13 mouse cellular contexts compared by ENCODE assay signal in genomic region chr12:30561411-30561810, GRCm38 (mm10). TPM values are rescaled to one million over a fixed set of nuclear protein-coding genes. Genes with fewer than 3 reads are reported as not detected.
DNase-seq lines count a peak whose midpoint lies in the region; ATAC-seq and TF ChIP-seq lines count a peak whose summit lies in the region.
"Had no signal": no experiment of that assay in that cellular context is flagged by ENCODE, and none has a peak within 500 bp of the region (broad histone marks: within the 10 kb centered on the region; RNA-seq: fewer than 3 reads in every experiment).

No protein-coding gene starts in this region.

- no peak for TF ChIP-seq POLR2A in brain, embryonic 14.5 days (IDR thresholded peaks at IDR 0.05; ENCODE audit: borderline replicate concordance, extremely low read depth, insufficient read depth, insufficient read length, poor library complexity, severe bottlenecking)

- no peak for DNase-seq in heart, adult 8-10 months (ENCODE audit: low spot score)
- DNase-seq in lung, embryonic 14.5 days = peak; percentile 93
- no peak for DNase-seq in lung, adult 18-20 months
- DNase-seq in brain, embryonic 14.5 days (ENCODE audit: low read depth) = peak; percentile 54
- peak; percentile 3 for DNase-seq in embryonic facial prominence, embryonic 14.5 days (ENCODE audit: low spot score)
- DNase-seq in spleen, postnatal 10 days (ENCODE audit: low spot score in 2 of 2) = no peak
- DNase-seq: adrenal gland, adult 8-10 months; gastrocnemius, postnatal 14 days; thymus, adult 2 months had no signal

- TF ChIP-seq CTCF in lung, embryonic 14.5 days (IDR thresholded peaks at IDR 0.05; ENCODE audit: low read depth) = no peak
- no peak for TF ChIP-seq CTCF in brain, embryonic 14.5 days (IDR thresholded peaks at IDR 0.05; ENCODE audit: borderline replicate concordance, extremely low read depth, insufficient read depth, insufficient read length)

- no peaks in the 10 kb centered on the region for H3K36me3 ChIP-seq in heart, embryonic 15.5 days
- no peaks in the 10 kb centered on the region for H3K36me3 ChIP-seq in lung, embryonic 14.5 days (ENCODE audit: insufficient read depth)
- no peaks in the 10 kb centered on the region for H3K36me3 ChIP-seq in embryonic facial prominence, embryonic 14.5 days (ENCODE audit: control insufficient read depth, insufficient read depth, low read length)
- H3K36me3 ChIP-seq: hindbrain, embryonic 13.5 days had no signal

- no peak for ATAC-seq in heart, embryonic 15.5 days (replicated peaks; ENCODE audit: insufficient number of reproducible peaks, insufficient read depth, low FRiP score, low read depth)
- ATAC-seq in lung, embryonic 14.5 days (ENCODE audit: insufficient read depth) = peak; percentile 93
- no peak for ATAC-seq in embryonic facial prominence, embryonic 14.5 days (ENCODE audit: low read depth)

- H3K27ac ChIP-seq in heart, embryonic 15.5 days = no peak overlapping the region
- H3K27ac ChIP-seq in lung, embryonic 14.5 days (ENCODE audit: low read depth) = peak overlapping the region; percentile 58
- H3K27ac ChIP-seq in embryonic facial prominence, embryonic 14.5 days (replicated peaks; ENCODE audit: low read depth, low read length) = no peak overlapping the region
- H3K27ac ChIP-seq: hindbrain, embryonic 13.5 days; macrophage had no signal

- 22% methylated on average over 11 of the region's 11 CpGs for WGBS in heart, embryonic 15.5 days
- 7% methylated on average over 11 of the region's 11 CpGs for WGBS in lung, embryonic 14.5 days
- WGBS in embryonic facial prominence, embryonic 14.5 days = 26% methylated on average over 11 of the region's 11 CpGs

- H3K4me2 ChIP-seq in heart, embryonic 15.5 days = 0 out of 2 replicates have a peak overlapping the region, but pooled peaks have one; percentile 6
- H3K4me2 ChIP-seq in lung, embryonic 14.5 days = peak overlapping the region; percentile 18
- peak overlapping the region; percentile 3; the same call in 1 of the 2 replicates for H3K4me2 ChIP-seq in embryonic facial prominence, embryonic 14.5 days (ENCODE audit: low read depth, low read length)
- H3K4me2 ChIP-seq: hindbrain, embryonic 13.5 days had no signal

- no peak overlapping the region for H3K9ac ChIP-seq in heart, embryonic 15.5 days
- H3K9ac ChIP-seq in lung, embryonic 14.5 days = no peak overlapping the region
- no peak overlapping the region for H3K9ac ChIP-seq in embryonic facial prominence, embryonic 14.5 days (ENCODE audit: low read depth, low read length)
- H3K9ac ChIP-seq: hindbrain, embryonic 13.5 days had no signal

- no peaks in the 10 kb centered on the region for H3K27me3 ChIP-seq in heart, embryonic 15.5 days
- H3K27me3 ChIP-seq in lung, embryonic 14.5 days (ENCODE audit: insufficient read depth, low read length) = no peaks in the 10 kb centered on the region
- H3K27me3 ChIP-seq in embryonic facial prominence, embryonic 14.5 days (replicated peaks; ENCODE audit: control insufficient read depth, insufficient read depth, low read length) = no peaks in the 10 kb centered on the region
- H3K27me3 ChIP-seq: CH12.LX; hindbrain, embryonic 13.5 days had no signal

- H3K4me1 ChIP-seq in heart, embryonic 15.5 days (replicated peaks) = no peaks in the 10 kb centered on the region
- no peaks in the 10 kb centered on the region for H3K4me1 ChIP-seq in lung, embryonic 14.5 days (ENCODE audit: insufficient read depth)
- H3K4me1 ChIP-seq in embryonic facial prominence, embryonic 14.5 days (ENCODE audit: control insufficient read depth, insufficient read depth, low read length) = no peaks in the 10 kb centered on the region

- no peak overlapping the region for H3K4me3 ChIP-seq in heart, embryonic 15.5 days
- H3K4me3 ChIP-seq in lung, embryonic 14.5 days (ENCODE audit: low read depth, low read length) = no peak overlapping the region
- H3K4me3 ChIP-seq in embryonic facial prominence, embryonic 14.5 days (ENCODE audit: low read depth, low read length) = no peak overlapping the region
- H3K4me3 ChIP-seq: hindbrain, embryonic 13.5 days had no signal

- H3K9me3 ChIP-seq in heart, embryonic 15.5 days (replicated peaks) = no peaks in the 10 kb centered on the region
- no peaks in the 10 kb centered on the region for H3K9me3 ChIP-seq in lung, embryonic 14.5 days (ENCODE audit: low read depth, low read length)
- H3K9me3 ChIP-seq in embryonic facial prominence, embryonic 14.5 days (ENCODE audit: control insufficient read depth, low read length) = no peaks in the 10 kb centered on the region
- H3K9me3 ChIP-seq: hindbrain, embryonic 13.5 days had no signal

RNA-seq across cellular contexts. Expression of gene Tmem18, which starts 22.8 kb away (rescaled TPM):
- 12.8 and 16.7 TPM in 2 replicates for polyA plus RNA-seq in heart, embryonic 15.5 days (2015; fragmentation: Nextera tagmentation; extraction: Ambion mirVana)
- total RNA-seq in heart, adult 8-10 months (2022) = 10 to 100 TPM in 1 of 4 experiments, 1 to 10 TPM in 3; 7.9 to 10.3 (median 9.4) TPM
- polyA plus RNA-seq in lung, embryonic 14.5 days (2014; fragmentation: Nextera tagmentation; extraction: Ambion mirVana) = 31.1 and 34.0 TPM in 2 replicates
- 21.5 and 22.3 TPM in 2 replicates for polyA plus RNA-seq in brain, embryonic 14.5 days (2012; rRNA removed)
- 25.2 and 26.3 TPM in 2 replicates for polyA plus RNA-seq in embryonic facial prominence, embryonic 14.5 days (2014; fragmentation: Nextera tagmentation; extraction: Ambion mirVana)

Comparison
In these comparisons a context has a peak if more than half of its experiments do, and no peak if none do; other contexts are left out.
1. DNase-seq: peak in lung, embryonic 14.5 days (single experiment), brain, embryonic 14.5 days (single experiment) and embryonic facial prominence, embryonic 14.5 days (single experiment); none in heart, adult 8-10 months (single experiment), lung, adult 18-20 months (0 of 2) and spleen, postnatal 10 days (0 of 2).
2. Peak in every context shown above with its lines, with median percentiles within 50 percentile points of each other: H3K4me2 ChIP-seq.